Mouse (Mus musculus) right cerebral cortex, postnatal 10 days (tissue): ENCODE data around the gene Frmpd2.
A peak's percentile ranks its signal among the peaks of the same experiment; 100 is the strongest.

ENCODE experiments used
- DNase-seq, 2 experiments: peaks; one replicate each; pipeline ENCODE4 v3.0.0; 2021; ENCODE audit warnings: low spot score in 2 of 2

Gene Frmpd2

GRCm38 (mm10) chr14:33506696-33507095, 35.2 kb downstream of the Frmpd2 start:
- no peak for DNase-seq

DNA sequence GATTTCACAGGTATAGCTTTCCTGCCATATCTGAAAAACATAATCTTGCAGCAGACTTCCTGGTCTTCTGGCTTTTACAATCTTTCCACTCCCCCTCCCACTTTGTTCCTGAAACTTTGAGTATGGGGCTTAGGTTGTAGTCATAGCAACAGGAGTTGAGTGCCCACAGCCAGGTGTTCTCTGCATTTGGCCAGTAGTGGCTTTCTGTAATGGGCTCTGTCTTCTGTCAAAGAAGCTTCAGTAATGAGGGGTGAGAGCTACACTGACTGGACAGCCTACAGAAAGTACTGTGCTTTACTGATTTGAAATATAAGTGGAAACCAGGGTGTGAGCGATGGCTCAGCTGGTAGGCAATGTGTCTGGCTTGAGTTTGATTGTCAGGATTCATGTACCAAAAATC, 37.2 kb downstream of the Frmpd2 start:
- no peak for DNase-seq

DNA sequence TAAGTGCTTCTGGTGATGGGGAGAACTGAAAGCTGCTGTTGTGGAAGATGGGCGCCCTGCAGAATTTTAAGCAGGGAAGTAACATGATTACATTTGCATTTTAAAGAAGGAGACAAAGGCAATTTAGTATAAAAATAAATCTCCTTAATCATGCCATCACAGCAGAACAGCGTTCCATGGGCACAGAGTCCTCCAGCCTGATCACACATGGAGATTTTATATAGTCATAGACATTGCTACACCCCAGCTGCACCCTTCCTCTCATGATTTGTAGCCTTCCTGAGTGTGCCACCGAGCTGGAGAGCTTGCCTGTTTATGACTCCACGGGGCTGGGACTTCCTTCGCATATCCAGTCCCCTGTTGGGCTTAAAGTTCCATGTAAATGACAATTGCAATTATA, 42.4 kb downstream of the Frmpd2 start:
- no peak for DNase-seq

DNA sequence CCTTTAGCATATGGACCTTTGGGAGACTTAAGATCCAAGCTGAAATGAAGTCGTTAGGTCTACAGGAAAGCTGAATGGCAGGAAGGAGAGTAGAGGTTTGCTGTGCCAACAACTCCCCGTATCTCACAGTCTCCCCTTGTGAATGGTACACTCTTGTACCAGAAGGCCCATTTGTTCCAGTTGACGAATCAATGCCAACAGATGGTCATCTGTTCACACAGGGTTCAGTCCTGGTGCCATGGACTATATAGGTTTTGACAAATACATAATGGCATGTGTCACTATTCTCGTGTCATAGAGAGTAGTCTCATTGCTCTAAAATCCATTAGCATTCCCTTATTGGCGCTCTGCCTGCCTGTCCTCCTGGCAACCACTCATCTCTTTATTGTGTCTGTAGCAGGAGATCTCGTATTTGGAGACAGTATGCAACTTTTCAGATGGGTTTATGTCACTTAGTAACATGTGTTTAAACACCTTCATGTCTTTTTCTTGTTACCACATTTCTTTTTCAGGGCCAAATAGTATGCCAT, 43.3 kb downstream of the Frmpd2 start:
- no peak for DNase-seq

DNA sequence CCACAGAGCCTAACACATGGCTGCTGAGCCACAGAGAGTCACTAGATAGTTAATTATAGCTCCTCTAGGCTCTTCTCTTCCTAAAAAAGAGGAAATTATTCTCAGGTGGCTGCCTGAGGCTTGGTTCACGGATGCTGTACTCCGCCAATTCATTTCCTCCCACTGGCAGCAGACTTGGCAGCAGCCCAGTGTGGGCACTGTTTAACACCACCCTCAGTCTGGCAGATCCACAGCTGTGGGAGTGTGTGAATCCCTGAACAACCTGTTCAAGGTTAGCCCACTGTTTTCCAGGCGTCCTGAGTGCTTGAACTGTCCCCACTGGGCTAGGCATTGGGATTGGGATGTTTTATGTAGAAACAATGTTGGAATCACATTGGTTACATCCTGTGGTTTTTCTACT, 50.0 kb downstream of the Frmpd2 start:
- peak; percentile 85 to 86 for DNase-seq

DNA sequence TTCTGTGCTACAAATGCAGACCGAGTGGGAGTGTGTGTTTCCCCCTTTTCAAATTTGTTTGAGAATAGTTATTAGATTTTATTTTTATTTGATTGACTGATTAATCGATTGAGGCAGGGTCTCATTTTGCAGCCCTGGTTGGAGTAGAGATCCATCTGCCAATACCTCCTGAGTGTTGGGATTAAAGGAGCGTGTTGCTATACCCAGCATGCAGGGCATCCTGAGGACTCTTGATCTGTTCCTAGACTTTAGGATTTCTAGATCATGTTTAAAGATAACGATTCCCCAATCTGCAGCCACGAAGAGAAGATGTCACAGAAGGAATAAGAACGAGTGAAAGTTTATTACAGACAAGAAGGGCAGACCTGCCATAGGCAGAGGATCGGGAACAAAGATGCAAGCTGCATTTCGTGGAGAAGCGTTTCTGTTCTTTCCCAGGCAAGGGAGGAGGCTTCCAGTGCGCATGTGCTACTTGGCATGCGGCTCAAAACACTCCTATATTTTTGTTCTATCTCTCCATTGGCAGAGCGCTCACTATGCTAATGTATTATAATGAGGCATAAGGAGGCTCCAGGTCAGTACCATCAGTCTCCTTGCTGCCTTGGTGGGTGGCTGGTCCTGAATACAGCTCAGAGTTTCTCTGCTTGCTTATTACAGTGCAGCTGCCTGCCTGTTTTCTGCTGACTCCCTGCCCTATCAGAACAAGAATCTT, 53.9 kb downstream of the Frmpd2 start:
- DNase-seq = peak; percentile 77 to 82

GRCm38 (mm10) chr14:33526621-33527020, 55.1 kb downstream of the Frmpd2 start:
- DNase-seq = no peak

- DNase-seq = no peak
These were observed 56.4 kb downstream of the Frmpd2 start for GRCm38 (mm10) chr14:33527938-33528337.

DNA sequence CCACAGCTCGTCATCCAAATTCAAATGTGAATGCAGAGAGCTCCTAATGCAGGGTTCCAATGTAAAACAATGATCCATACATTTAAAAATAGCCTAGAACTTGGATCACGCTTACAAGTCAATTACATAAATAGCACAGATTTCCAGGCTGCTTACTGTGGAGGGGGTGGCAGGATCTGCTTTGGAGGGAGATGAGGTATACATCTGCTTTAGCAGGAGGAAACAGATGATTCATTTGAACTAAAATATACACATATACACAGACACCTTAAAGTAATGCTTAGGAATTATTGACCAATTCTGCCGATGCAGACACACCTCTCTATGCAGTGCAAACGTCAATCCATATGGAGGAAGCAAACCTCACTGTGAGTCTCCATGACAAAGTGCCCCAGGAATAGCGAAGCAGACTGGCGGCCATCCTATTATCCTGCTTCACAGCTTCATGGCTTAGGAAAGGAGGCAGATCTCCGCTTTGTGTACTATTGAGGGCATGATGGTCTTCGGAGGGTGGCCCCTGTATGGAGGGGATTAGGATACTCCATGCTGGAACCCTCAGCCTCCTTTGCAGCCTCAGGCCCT, 59.9 kb downstream of the Frmpd2 start:
- peak; percentile 40 to 72 for DNase-seq

DNA sequence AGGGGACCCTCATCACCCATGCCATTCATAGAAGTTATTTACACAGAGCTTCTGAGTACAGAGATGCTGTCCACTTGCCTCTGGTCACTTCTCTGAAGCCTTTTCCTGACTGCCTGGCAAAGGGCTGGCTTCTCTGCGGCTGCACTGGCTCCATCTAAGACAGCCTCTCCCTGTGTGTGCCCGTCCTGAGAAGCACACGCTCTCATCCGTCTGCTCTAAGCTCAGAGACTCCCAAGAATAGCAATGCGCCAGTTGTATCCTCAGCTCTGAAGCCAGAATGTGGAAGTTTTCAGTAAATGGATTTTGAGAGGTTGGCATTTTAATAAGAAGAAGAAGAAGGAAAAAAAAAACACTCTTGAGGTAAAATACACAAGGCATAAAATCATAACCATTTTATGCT, 61.3 kb downstream of the Frmpd2 start:
- peak; percentile 55 to 77 for DNase-seq

DNA sequence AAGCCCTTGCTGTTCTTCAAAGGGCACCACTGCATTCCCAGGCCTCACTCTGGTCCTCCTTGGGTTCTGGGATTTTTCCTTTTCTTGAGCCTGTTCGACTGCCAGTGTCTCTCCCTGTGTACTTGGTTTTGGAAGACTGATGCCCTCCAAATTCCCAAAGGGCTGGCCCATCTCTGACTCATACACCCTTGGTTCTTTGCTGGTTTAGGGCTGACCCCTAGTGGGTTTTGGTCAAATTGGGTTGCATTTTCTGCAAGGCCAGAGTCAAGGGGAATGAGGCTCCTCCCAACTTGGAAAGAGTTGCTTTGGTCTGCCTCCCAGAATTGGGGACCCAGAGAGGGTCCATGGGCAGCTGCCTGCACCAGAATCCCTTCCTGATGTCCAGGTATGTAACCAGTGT, 62.0 kb downstream of the Frmpd2 start:
- no peak for DNase-seq

GRCm38 (mm10) chr14:33535317-33535716, 63.8 kb downstream of the Frmpd2 start:
- DNase-seq = no peak

DNA sequence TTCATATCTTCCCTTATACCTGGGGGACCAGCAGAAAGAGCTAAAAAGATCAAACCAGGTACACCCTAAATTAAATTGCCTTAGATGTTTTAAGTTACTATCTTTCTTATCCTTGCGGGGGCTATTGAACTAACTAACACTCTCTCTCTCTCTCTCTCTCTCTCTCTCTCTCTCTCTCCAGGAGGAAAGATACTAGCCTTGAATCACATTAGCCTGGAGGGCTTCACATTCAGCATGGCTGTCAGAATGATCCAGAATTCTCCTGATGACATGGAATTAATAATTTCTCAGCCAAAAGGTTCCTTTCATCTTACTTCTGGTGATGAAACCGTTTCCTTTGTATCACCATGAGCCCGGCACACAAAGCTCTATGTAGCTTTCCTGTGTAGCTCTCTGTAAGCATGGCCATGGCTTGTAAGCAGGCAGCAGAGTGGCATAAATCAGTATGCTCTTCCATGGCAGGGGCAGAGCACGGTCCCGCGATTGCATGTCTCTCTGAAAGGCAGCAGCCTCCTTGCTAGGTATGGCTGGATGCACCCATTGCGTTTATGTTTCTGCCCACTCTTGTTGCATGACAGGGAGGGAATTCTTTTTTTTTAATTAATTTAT, 68.2 kb downstream of the Frmpd2 start:
- peak; percentile 14 to 18 for DNase-seq

GRCm38 (mm10) chr14:33545565-33546143, 74.2 kb downstream of the Frmpd2 start:
- DNase-seq = peak; percentile 53 to 83

DNA sequence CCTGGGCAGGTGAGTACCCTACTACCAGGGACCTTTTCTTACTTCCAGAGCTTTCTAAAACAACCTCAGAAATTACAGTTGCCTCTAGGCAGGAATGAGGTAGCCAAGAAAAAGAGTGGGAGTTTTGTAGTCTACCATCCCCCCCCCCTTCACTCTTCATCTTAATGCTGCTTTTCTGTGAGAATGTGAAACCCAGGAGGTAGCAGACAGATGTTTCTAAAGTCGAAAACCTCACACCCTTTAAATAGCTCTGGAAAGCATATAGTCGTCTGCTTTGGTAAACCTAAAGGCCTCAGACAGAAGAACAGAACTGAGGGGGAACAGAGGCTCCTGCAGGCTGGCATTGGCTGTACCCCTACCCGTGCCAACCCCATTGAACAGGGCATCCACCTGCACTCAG, 77.2 kb downstream of the Frmpd2 start:
- peak in 1 of 2 experiments; percentile 34 for DNase-seq

- DNase-seq = peak; percentile 40 to 63
These were observed 78.4 kb downstream of the Frmpd2 start for GRCm38 (mm10) chr14:33549856-33550255.

- peak in 1 of 2 experiments; percentile 24 for DNase-seq
These were observed 99.2 kb downstream of the Frmpd2 start for GRCm38 (mm10) chr14:33570737-33571136.

DNA sequence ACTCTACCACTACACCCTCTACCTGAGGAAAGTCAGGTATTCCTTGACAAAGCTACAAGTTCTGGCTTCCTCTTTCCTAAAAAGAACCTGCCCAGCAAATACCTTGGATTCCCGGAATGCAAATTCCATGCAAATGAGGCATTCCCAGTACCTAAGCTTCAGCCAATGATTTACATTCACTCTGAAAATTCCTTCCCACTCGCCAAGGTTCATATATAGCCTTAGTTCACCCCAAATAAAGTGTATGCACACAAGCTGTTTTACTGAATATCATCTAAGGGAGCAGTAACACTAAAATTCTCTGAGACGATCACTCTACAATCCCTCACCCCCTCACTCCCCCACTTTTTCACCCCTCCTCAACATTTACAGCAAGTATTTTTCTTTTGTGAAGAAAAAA, 102.1 kb downstream of the Frmpd2 start:
- DNase-seq = no peak

DNA sequence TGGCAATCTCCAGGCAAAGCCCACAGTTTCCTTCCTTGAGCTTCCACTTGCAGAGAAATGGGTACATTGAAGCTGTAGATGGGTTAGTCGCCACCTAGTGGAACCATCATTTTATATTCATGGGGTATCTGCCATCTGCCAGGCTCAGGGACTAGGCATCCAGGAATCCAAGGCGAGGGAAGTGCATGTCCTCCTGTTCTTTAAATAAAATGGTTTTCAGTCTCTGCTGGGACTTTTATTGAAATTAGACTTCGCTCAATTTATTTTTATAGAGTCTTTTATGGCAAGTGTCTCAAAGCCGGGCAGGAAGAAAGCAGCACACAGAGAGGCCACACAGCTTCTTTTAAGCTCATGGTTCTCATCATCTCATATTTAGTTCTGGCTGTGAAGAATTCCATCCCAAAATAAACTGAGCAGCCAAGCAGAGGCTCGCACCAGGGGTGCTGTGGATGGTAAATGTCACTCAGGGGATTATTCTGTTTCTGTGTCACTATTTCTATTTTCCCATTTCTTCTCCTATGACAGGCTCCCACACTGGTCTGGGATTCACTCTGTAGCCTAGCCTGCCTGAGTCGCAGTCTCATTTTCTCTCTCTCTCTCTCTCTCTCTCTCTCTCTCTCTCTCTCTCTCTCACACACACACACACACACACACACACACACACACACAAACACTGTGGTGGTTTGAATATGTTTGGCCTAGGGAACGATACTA, 108.4 kb downstream of the Frmpd2 start:
- DNase-seq = peak in 1 of 2 experiments; percentile 57

DNA sequence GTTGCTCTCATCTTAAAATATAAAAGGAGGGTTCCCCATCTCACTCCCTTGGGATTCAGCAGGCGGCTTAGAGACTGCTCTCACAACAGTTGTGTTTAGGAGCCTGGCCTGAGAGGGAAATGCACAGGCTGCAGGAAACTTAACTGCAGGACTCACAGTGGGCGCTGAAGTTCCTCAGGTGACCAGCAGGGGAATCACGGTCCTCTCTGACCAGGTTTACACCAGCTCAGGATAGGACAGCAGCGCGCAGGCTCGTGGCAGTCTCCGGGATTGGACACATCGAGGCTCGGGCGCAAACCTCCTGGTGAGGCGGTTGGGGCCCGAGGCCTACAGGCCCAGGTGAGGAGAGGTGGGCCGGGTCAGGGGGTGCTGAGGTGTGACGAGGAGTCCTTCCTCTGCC, 117.5 kb downstream of the Frmpd2 start, which contains the start of gene Ptpn20:
Ptpn20 (plus strand) TSS at position 257 of the 400 bp plus-strand sequence.
- no peak for DNase-seq

- DNase-seq = no peak
These were observed 127.1 kb downstream of the Frmpd2 start for GRCm38 (mm10) chr14:33598376-33599130.
